Mouse (Mus musculus) CD8-positive naive resting alpha-beta T cell, adult 57 days (primary cell): ENCODE results near the gene Gm4922. TPM values are rescaled to one million over a fixed set of nuclear protein-coding genes. Genes with fewer than 3 reads are reported as not detected.

Experiments used
- total RNA-seq: library from RNA; stranded (reverse); gene quantifications from one replicate; pipeline ENCODE4 v1.2.4, GENCODE M21; 2023

Gene Gm4922
- not detected for total RNA-seq

GRCm38 (mm10) chr10:18786693-18787092 is at the start of gene Gm4922:
Gene Gm4922 (minus strand): TSS chr10:18786793.

GRCm38 (mm10) chr10:18743286-18744142 is 43.1 kb downstream of the Gm4922 start, which contains the start of gene Arfgef3:
Gene Arfgef3 (minus strand): TSS chr10:18743949.

Other genes with a start within 250 kb of the Gm4922 start
- not detected for gene Hebp2, start 240.7 kb downstream of the Gm4922 start, total RNA-seq
- not detected for gene Arfgef3, start 42.8 kb downstream of the Gm4922 start, total RNA-seq
- gene Perp, start 58.2 kb upstream of the Gm4922 start, total RNA-seq = 0.70 TPM
- 1,380 TPM for gene Tnfaip3, start 228.9 kb upstream of the Gm4922 start, total RNA-seq